Mouse (Mus musculus): ENCODE data around the gene Cyfip2. TPM values are rescaled to one million over a fixed set of nuclear protein-coding genes. Genes with fewer than 3 reads are reported as not detected.
"Not testable (repeated sequence)": the region's sequence is repeated elsewhere in the genome, so short reads cannot be mapped to it uniquely, and the experiment has no call there.

Gene Cyfip2
- polyA plus RNA-seq, 1 experiment from 2014 or later: 59.1 TPM

DNA sequence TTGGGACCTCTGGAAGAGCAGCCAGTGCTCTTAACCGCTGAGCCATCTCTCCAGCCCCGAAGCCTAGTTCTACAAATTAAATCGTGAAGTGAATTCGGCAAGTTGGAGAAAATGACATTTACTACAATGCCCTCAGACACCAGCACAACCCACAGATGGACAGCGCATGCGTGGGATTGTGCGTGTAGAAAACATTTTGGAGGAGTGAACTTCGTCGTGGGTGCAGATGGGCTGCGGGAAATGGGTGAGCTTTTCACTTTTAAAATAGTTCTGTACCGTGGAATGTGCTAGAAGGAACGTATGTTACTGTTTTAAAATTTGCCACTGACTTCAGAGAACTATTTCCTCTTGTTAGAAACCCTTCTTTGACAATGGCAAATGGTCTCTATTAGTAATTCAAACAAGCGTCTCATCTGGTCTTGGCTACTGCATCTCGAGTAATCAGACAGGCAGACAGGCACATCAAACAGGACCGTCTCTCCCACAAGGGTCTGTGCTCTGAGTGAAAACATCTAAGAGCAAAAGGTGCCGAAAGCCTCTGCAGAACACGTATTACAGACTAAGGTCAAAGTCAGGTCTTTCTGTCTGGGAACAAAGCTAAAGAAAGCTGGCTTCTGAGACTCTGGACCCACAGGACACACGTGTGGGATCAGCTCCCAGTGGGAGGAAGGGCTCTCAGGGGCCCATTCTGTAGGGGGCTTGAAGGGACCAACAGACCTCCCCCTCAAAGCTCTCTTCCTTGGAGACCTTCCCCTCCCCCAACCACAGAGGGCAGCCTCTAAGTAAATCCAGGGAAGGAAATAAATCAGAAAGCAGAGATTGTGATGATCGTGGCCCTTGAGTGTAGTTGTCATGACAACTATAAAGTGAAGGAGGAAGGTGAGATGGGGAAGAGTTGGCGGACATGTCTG, 110.8 kb downstream of the Cyfip2 start:
- H3K27ac ChIP-seq (replicated peaks): no peak overlapping the region
- no peak overlapping the region for H3K4me3 ChIP-seq
- no peak overlapping the region for H3K4me2 ChIP-seq (replicated peaks)
- no peak for ATAC-seq (ENCODE audit: low FRiP score, low read depth)
- whole genome bisulfite sequencing: 73% methylated on average over 20 of the region's 20 CpGs
- H3K27me3 ChIP-seq: no peaks in the 10 kb centered on the region
- H3K36me3 ChIP-seq: peaks cover 68% of the 10 kb centered on the region
- H3K9me3 ChIP-seq: no peaks in the 10 kb centered on the region
- H3K4me1 ChIP-seq: no peaks in the 10 kb centered on the region
- no peak overlapping the region for H3K9ac ChIP-seq (replicated peaks)

DNA sequence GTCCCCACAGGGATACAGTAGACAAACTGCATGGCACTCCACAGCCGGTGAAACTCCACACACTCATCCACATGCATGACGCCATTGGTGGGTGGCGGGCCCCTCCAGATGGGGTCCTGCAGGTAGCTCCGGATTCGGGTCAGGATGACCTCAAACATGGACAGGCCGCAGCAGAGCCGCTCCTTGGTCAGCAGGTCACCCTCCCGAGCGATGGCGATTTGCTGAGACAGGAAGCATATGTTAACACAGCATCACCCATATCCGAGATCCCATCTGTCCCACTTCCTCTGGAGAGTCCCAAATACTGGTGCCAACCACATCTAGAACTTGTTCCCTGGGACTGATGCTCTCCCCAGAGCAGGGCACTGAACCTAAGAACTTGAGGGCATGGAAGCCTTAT, 112.0 kb downstream of the Cyfip2 start:
- Histone ChIP-seq H3K4me3 (no peak overlapping the region), H3K9ac (replicated peaks) (no peak overlapping the region), H3K27ac (replicated peaks) (no peak overlapping the region), H3K9me3 (no peaks in the 10 kb centered on the region), H3K36me3 (peaks cover 66% of the 10 kb centered on the region), H3K27me3 (no peaks in the 10 kb centered on the region), H3K4me2 (replicated peaks) (no peak overlapping the region), H3K4me1 (no peaks in the 10 kb centered on the region)
- WGBS: 92% methylated on average over 11 of the region's 11 CpGs
- ATAC-seq (ENCODE audit: low FRiP score, low read depth): no peak

DNA sequence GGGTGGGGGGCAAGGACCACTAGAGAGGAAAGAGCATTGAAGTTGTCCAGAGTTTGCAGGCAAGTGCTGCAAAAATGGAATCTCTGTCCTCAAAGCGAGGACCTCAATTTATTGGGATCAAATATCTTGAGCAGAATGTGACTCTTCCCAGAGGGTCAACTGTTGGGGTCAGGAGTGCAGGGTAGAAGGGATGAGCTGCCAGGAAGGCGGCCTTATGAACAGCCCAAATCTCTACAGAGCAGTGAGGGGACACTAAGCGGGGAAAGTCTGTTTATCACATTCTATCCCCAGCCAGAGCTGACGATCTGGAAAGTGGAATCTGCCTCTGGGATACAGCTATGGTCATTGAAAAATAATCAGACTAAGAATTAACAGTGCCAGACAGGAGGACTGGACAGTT, 118.5 kb downstream of the Cyfip2 start:
- H3K9me3 ChIP-seq: no peaks in the 10 kb centered on the region
- no peaks in the 10 kb centered on the region for H3K4me1 ChIP-seq
- no peak for ATAC-seq (ENCODE audit: low FRiP score, low read depth)
- no peak overlapping the region for H3K9ac ChIP-seq (replicated peaks)
- H3K27me3 ChIP-seq: no peaks in the 10 kb centered on the region
- peaks cover 47% of the 10 kb centered on the region for H3K36me3 ChIP-seq
- H3K4me2 ChIP-seq (replicated peaks): no peak overlapping the region
- 81% methylated on average over 4 of the region's 4 CpGs for WGBS
- no peak overlapping the region for H3K4me3 ChIP-seq
- no peak overlapping the region for H3K27ac ChIP-seq (replicated peaks)

DNA sequence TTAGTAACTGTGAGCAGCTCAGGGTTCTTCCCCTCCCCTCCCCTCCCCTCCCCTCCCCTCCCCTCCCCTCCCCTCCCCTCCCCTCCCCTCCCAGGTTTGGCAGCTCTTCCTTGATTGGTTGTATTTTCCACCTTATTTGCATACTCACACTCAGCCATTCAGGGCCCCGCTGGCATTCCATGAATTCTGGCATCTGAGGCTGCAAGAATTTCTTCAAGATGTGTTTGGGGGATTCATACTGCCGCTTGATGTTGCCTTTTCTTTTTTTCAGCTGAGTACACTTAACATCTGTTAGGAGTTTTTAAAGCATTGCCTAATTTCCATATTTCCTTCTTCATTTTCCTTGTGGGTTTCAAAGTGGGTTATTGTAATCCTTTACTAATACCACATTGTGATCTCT, 124.4 kb downstream of the Cyfip2 start:
- Histone ChIP-seq H3K4me3 (no peak overlapping the region), H3K4me1 (no peaks in the 10 kb centered on the region), H3K4me2 (replicated peaks) (no peak overlapping the region), H3K27me3 (no peaks in the 10 kb centered on the region), H3K9me3 (no peaks in the 10 kb centered on the region), H3K36me3 (peaks cover 3% of the 10 kb centered on the region; the same call in 1 of the 2 replicates), H3K27ac (replicated peaks) (no peak overlapping the region), H3K9ac (replicated peaks) (no peak overlapping the region)
- no peak for ATAC-seq (ENCODE audit: low FRiP score, low read depth)
- WGBS: 88% methylated on average over 2 of the region's 2 CpGs

- Histone ChIP-seq H3K4me2 (replicated peaks) (no peak overlapping the region), H3K9ac (replicated peaks) (no peak overlapping the region), H3K36me3 (no peaks in the 10 kb centered on the region), H3K4me1 (no peaks in the 10 kb centered on the region), H3K27ac (replicated peaks) (no peak overlapping the region), H3K27me3 (no peaks in the 10 kb centered on the region), H3K9me3 (no peaks in the 10 kb centered on the region), H3K4me3 (no peak overlapping the region)
- no peak for ATAC-seq (ENCODE audit: low FRiP score, low read depth)
- 46% methylated on average over 4 of the region's 4 CpGs for WGBS
These were observed 127.2 kb downstream of the Cyfip2 start for GRCm38 (mm10) chr11:46185486-46185885.

DNA sequence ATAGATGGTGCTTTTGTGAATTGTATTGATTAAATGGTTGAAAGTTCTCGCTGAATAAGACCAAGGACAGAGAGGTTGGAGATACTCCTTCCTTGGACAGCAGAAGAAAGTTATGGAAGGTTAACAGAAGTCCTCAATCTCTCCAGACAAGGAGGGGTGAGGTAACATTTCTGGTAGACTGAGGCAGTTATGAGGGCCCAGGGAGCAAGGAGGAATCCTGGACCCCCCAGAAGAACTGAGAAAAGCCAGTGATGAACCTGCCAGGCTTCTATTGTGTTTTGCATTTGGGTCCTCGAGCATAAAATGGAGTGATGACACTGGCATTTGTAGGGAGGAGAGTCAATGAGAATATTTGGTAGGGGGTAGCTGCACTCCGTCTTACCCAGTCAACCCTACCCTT, 127.7 kb downstream of the Cyfip2 start:
- no peak for ATAC-seq (ENCODE audit: low FRiP score, low read depth)
- H3K4me3 ChIP-seq: no peak overlapping the region
- H3K9me3 ChIP-seq: no peaks in the 10 kb centered on the region
- H3K27ac ChIP-seq (replicated peaks): no peak overlapping the region
- H3K4me2 ChIP-seq (replicated peaks): no peak overlapping the region
- H3K9ac ChIP-seq (replicated peaks): no peak overlapping the region
- no peaks in the 10 kb centered on the region for H3K4me1 ChIP-seq
- H3K27me3 ChIP-seq: no peaks in the 10 kb centered on the region
- whole genome bisulfite sequencing: 84% methylated on average over 3 of the region's 3 CpGs
- no peaks in the 10 kb centered on the region for H3K36me3 ChIP-seq

GRCm38 (mm10) chr11:46182031-46182430, 130.6 kb downstream of the Cyfip2 start:
- ATAC-seq (ENCODE audit: low FRiP score, low read depth); H3K4me2 ChIP-seq (replicated peaks); H3K9ac ChIP-seq (replicated peaks); H3K27me3 ChIP-seq; H3K9me3 ChIP-seq; H3K27ac ChIP-seq (replicated peaks); H3K4me3 ChIP-seq; H3K4me1 ChIP-seq; H3K36me3 ChIP-seq: not testable (repeated sequence)
- WGBS: 91% methylated on average over 1 of the region's 1 CpGs

DNA sequence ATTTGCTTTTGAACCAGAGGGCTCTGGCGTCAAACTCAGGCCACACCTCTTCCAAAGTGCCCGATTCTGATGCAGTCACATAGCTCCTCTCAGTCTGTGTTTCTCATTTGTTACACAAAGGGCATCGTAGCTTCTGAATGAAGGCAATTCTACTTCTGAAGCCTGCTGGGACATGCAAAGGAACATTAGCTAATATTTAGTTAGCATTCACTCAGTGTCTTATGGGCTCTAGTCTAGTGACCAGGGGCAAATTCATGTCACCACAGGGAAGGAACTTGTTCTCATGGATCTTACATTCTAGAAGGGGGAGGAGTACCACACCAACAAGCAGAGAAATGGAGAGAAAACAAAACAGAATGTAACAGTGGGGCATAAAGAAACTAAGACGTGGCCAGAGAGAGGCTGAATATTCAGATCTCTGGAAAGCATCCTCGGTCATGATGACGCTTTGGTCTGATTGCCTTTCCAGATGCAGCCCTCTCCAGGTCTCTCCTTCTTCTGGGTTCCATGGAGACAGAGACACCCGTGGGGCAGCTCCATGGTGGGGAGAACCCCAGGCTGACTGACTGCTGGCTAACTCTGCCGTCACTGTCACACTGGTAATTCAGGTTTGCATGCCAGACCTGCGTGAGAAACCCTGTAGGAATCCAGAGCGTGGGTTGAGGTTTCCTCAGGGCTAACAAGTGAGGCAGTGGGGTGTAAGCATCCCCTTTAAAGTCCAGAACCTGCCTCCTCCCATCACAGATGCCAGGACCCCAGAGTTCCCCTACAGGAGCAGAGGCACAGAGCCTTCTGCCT, 135.2 kb downstream of the Cyfip2 start:
- H3K4me2 ChIP-seq (replicated peaks): no peak overlapping the region

GRCm38 (mm10) chr11:46176155-46176554, 136.5 kb downstream of the Cyfip2 start:
- WGBS: 95% methylated on average over 6 of the region's 6 CpGs
- Histone ChIP-seq H3K36me3 (no peaks in the 10 kb centered on the region), H3K4me2 (replicated peaks) (no peak overlapping the region), H3K27me3 (no peaks in the 10 kb centered on the region), H3K4me1 (no peaks in the 10 kb centered on the region), H3K27ac (replicated peaks) (no peak overlapping the region), H3K9ac (replicated peaks) (no peak overlapping the region), H3K9me3 (no peaks in the 10 kb centered on the region), H3K4me3 (no peak overlapping the region)
- no peak for ATAC-seq (ENCODE audit: low FRiP score, low read depth)

More for the DNA sequence above, 135.2 kb downstream of the Cyfip2 start:
- Histone ChIP-seq H3K36me3 (no peaks in the 10 kb centered on the region), H3K9me3 (no peaks in the 10 kb centered on the region), H3K4me3 (no peak overlapping the region), H3K27me3 (no peaks in the 10 kb centered on the region), H3K27ac (replicated peaks) (no peak overlapping the region), H3K9ac (replicated peaks) (no peak overlapping the region), H3K4me1 (no peaks in the 10 kb centered on the region)
- WGBS: 76% methylated on average over 10 of the region's 10 CpGs
- no peak for ATAC-seq (ENCODE audit: low FRiP score, low read depth)

DNA sequence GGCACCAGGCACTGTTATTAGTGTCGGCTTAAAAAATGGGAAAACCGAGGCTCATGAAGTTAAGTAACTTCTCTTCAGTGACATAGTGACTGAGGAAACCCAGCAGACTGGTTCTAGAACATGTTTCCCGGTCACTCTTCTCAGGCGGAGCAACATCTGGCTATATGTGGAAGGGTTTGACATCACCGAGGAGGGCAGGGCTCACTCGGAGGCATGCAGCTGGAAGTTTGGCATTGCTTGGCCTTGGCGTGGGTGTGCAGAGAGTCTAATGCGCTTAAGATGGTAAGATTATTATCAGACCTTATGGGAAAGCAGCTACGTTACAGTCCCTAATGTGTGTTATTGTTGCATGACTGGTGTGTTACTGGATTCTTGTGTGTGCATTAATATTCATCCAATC, 140.5 kb downstream of the Cyfip2 start:
- Histone ChIP-seq H3K9me3 (no peaks in the 10 kb centered on the region), H3K4me1 (peaks cover 4% of the 10 kb centered on the region; the same call in 1 of the 2 replicates), H3K27ac (replicated peaks) (no peak overlapping the region), H3K27me3 (no peaks in the 10 kb centered on the region), H3K36me3 (no peaks in the 10 kb centered on the region), H3K4me3 (no peak overlapping the region), H3K9ac (replicated peaks) (no peak overlapping the region), H3K4me2 (replicated peaks) (no peak overlapping the region)
- ATAC-seq (ENCODE audit: low FRiP score, low read depth): no peak
- WGBS: 94% methylated on average over 9 of the region's 9 CpGs

DNA sequence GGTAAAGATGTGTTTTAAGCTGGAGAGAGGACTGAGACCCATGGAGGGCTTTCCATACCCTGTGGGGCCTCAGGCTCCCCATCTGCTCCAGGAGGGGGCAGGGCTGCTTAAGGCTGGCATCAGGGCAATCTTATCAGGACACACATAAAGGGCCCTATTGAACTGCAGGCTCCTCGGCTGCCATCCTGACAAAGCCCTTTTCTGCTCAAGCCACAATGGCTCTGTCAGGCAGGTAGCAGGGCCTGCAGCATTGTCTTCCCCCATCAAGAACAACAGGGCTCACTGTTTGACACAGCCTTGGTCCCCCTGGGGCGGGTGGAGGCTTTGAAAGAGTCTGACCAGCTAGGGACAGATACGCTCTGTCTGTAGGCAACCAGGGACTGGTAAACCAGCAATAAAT, 142.8 kb downstream of the Cyfip2 start:
- no peak overlapping the region for H3K4me3 ChIP-seq
- no peak overlapping the region for H3K9ac ChIP-seq (replicated peaks)
- peaks cover 12% of the 10 kb centered on the region for H3K4me1 ChIP-seq
- H3K9me3 ChIP-seq: no peaks in the 10 kb centered on the region
- H3K27me3 ChIP-seq: peaks cover 16% of the 10 kb centered on the region
- no peak overlapping the region for H3K27ac ChIP-seq (replicated peaks)
- H3K4me2 ChIP-seq (replicated peaks): no peak overlapping the region
- no peak for ATAC-seq (ENCODE audit: low FRiP score, low read depth)
- H3K36me3 ChIP-seq: no peaks in the 10 kb centered on the region
- 42% methylated on average over 3 of the region's 3 CpGs for WGBS

DNA sequence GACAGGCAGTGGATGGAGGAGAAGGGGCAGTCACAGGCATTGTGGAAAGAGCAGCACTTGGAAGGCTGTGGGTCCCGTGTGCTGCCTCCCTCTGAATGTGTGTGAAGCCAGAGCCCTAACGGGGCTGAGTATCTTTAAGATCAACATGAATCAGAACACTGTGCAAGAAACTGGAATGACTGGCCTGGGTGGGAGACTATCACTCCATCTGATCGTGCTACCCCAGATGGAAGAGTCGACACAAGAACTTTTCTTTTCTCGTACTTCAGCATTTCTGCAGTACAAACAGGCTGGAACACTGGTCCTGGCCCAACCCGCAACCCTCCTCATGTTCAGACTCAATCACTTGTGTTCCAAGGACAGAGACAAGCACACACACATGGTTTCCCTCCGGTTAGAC, 144.2 kb downstream of the Cyfip2 start:
- no peak overlapping the region for H3K27ac ChIP-seq (replicated peaks)
- H3K4me3 ChIP-seq: no peak overlapping the region
- 92% methylated on average over 7 of the region's 7 CpGs for WGBS
- no peak overlapping the region for H3K9ac ChIP-seq (replicated peaks)
- H3K9me3 ChIP-seq: no peaks in the 10 kb centered on the region
- no peak for ATAC-seq (ENCODE audit: low FRiP score, low read depth)
- H3K36me3 ChIP-seq: no peaks in the 10 kb centered on the region
- no peak overlapping the region for H3K4me2 ChIP-seq (replicated peaks)
- H3K27me3 ChIP-seq: peaks cover 22% of the 10 kb centered on the region
- H3K4me1 ChIP-seq: peaks cover 12% of the 10 kb centered on the region
